Mouse (Mus musculus) lung, embryonic 16.5 days (tissue): Measurements from ENCODE around the gene Aqp7. TPM values are rescaled to one million over a fixed set of nuclear protein-coding genes. Genes with fewer than 3 reads are reported as not detected.
A peak's percentile ranks its signal among the peaks of the same experiment; 100 is the strongest.

Experiments used
- ATAC-seq: fragments of 200-750 bp; cut with Nextera tagmentation; 2 replicates; pipeline ENCODE4 v1.8.0; 2017; ENCODE audit warnings: low read depth, mild to moderate bottlenecking, moderate library complexity
- H3K27ac ChIP-seq: fragments of 300-500 bp; sonication (generic); 2 replicates; pipeline ENCODE4 v1.5.1; 2014; ENCODE audit warnings: mild to moderate bottlenecking, control low read depth, low read length
- H3K27me3 ChIP-seq: fragments of 300-500 bp; sonication (generic); 2 replicates; pipeline ENCODE4 v1.6.1; 2014; ENCODE audit warnings: low read depth, low read length, mixed read lengths; ENCODE audit not compliant: control insufficient read depth, insufficient read depth
- H3K36me3 ChIP-seq: fragments of 300-500 bp; sonication (generic); 2 replicates; pipeline ENCODE4 v1.6.1; 2014; ENCODE audit warnings: low read length; ENCODE audit not compliant: control insufficient read depth, insufficient read depth
- H3K4me1 ChIP-seq: fragments of 300-500 bp; sonication (generic); replicated peaks from 2 replicates; pipeline ENCODE4 v1.6.1; 2014; ENCODE audit warnings: low read length, mixed read lengths; ENCODE audit not compliant: control insufficient read depth, insufficient read depth
- H3K4me2 ChIP-seq: fragments of 300-500 bp; sonication (generic); 2 replicates; pipeline ENCODE4 v1.6.1; 2014; ENCODE audit warnings: low read depth, low read length, control low read depth
- H3K4me3 ChIP-seq: fragments of 300-500 bp; sonication (generic); 2 replicates; pipeline ENCODE4 v1.5.1; 2014; ENCODE audit warnings: mild to moderate bottlenecking, low read length, control low read depth
- H3K9ac ChIP-seq: fragments of 300-500 bp; sonication (generic); 2 replicates; pipeline ENCODE4 v1.6.1; 2014; ENCODE audit warnings: low read length, control low read depth
- H3K9me3 ChIP-seq: fragments of 300-500 bp; sonication (generic); 2 replicates; pipeline ENCODE4 v1.6.1; 2016; ENCODE audit warnings: low read length; ENCODE audit not compliant: control insufficient read depth
- WGBS: fragments of 180-500 bp; shearing (Covaris S2); extraction: QIAGEN DNeasy Blood & Tissue Kit; methylation state at CpG from one replicate; pipeline ENCODE4 v1.1.7; 2014; 5-methylcytosine and 5-hydroxymethylcytosine counted together
- polyA plus RNA-seq: library from polyadenylated mRNA; unstranded; fragments of >200 nt; fragmentation: Nextera tagmentation; extraction: Ambion mirVana; gene quantifications from 2 replicates; pipeline ENCODE4 v1.2.1, GENCODE M21; 2015

The Aqp7 gene
- polyA plus RNA-seq, 1 experiment from 2014 or later = 0.13 TPM

DNA sequence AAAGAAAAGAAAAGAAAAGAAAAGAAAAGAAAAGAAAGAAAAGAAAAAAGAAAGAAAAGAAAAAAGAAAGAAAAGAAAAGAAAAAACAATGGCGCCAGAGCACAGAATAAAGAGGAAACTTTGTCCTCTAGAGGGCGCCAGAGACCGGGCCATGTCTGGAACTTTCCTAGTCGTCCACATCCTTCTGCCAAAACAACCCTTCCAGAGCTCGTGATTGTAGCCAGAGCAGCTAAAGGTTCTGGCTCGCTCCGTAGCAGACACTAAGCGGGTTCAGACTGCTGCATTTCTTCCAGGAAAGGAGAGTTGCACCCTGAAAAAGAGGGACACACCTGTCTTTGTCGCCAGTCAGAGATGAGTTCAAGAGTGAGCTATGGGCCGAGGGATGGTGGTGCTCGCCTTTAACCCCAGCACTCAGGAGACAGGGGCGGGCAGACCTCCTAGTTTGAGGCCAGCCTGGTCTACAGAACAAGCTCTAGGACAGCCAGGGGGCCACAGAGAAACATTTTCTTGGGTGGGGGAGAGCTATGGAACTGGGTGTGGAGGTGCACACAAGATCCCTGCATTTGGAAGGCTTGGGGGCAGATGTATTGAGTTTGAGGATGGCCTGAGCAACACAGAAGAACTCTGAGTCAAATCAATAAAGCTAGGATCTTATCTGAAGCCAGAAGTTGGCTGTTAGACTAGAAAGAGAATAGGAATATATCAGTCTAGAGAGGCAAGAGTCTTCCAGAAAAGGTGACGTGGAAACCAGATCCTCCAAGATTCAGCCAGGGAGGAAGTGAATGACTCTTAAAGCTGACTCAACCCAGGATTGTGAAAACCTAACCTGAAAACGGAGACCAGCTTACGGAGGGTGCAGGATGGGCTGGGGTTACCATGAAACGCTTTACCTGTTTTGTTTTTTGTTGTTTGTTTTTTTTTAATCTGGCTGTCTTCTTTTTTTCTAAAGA is 3.1 kb upstream of the Aqp7 start:
- peak overlapping the region; percentile 51 for H3K4me2 ChIP-seq
- peak; percentile 72 for ATAC-seq
- H3K4me1 ChIP-seq = peaks cover 7% of the 10 kb centered on the region; the same call in 1 of the 2 replicates
- no peaks in the 10 kb centered on the region for H3K27me3 ChIP-seq
- H3K9me3 ChIP-seq = no peaks in the 10 kb centered on the region
- 32% methylated on average over 16 of the region's 16 CpGs for WGBS
- no peak overlapping the region for H3K27ac ChIP-seq
- H3K9ac ChIP-seq = peak overlapping the region; percentile 51
- H3K36me3 ChIP-seq = no peaks in the 10 kb centered on the region
- H3K4me3 ChIP-seq = no peak overlapping the region

GRCm38 (mm10) chr4:41048926-41049325 is 987 bp upstream of the Aqp7 start:
- H3K9me3 ChIP-seq = no peaks in the 10 kb centered on the region
- H3K9ac ChIP-seq = no peak overlapping the region
- H3K4me2 ChIP-seq = no peak overlapping the region
- 60% methylated on average over 2 of the region's 2 CpGs for WGBS
- no peaks in the 10 kb centered on the region for H3K27me3 ChIP-seq
- H3K4me1 ChIP-seq = no peaks in the 10 kb centered on the region
- no peak overlapping the region for H3K4me3 ChIP-seq
- no peak for ATAC-seq
- H3K36me3 ChIP-seq = no peaks in the 10 kb centered on the region
- H3K27ac ChIP-seq = no peak overlapping the region

DNA sequence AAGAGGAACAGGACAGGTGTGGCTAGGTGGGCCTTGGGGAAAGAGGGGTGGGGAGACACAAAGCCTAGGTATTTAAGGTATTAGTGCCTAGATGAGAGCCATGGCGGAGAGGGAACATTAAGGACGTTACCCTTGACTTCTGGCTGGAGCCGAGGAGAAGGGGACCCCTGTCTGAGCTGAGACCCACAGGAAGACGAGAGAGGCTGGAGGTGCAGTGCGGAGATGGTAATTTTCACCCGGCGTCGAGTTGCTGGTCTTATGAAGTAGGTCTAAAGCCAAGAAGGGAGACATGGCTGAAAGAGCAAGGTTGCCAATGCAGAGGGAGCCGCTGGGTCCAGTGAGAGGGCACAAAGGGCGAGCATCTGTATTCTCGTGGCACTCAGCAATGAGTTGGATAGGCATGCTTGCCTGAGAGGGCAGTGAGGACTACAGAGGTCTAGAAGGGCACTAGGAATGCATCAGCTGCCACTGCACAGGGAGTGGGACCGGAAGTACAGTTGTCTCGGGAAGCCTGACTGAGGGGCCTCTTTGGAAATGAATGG is 1.6 kb downstream of the Aqp7 start:
- Histone ChIP-seq H3K4me3 (no peak overlapping the region), H3K27me3 (no peaks in the 10 kb centered on the region), H3K27ac (no peak overlapping the region), H3K9ac (no peak overlapping the region), H3K4me1 (no peaks in the 10 kb centered on the region; the same call in 1 of the 2 replicates), H3K4me2 (no peak overlapping the region), H3K36me3 (no peaks in the 10 kb centered on the region), H3K9me3 (no peaks in the 10 kb centered on the region)
- 64% methylated on average over 13 of the region's 13 CpGs for WGBS
- ATAC-seq = no peak

GRCm38 (mm10) chr4:41045288-41045687 is 2.7 kb downstream of the Aqp7 start:
- Histone ChIP-seq H3K27ac (no peak overlapping the region), H3K4me2 (no peak overlapping the region), H3K9ac (no peak overlapping the region), H3K36me3 (no peaks in the 10 kb centered on the region), H3K9me3 (no peaks in the 10 kb centered on the region), H3K27me3 (no peaks in the 10 kb centered on the region), H3K4me3 (no peak overlapping the region), H3K4me1 (no peaks in the 10 kb centered on the region; the same call in 1 of the 2 replicates)
- ATAC-seq = no peak
- WGBS = 52% methylated on average over 3 of the region's 3 CpGs

- no peaks in the 10 kb centered on the region; the same call in 1 of the 2 replicates for H3K4me1 ChIP-seq
- no peak overlapping the region for H3K4me2 ChIP-seq
- H3K9ac ChIP-seq = no peak overlapping the region
- H3K36me3 ChIP-seq = no peaks in the 10 kb centered on the region
- no peak for ATAC-seq
- H3K4me3 ChIP-seq = no peak overlapping the region
- WGBS = 78% methylated on average over 5 of the region's 5 CpGs
- H3K27me3 ChIP-seq = no peaks in the 10 kb centered on the region
- no peaks in the 10 kb centered on the region for H3K9me3 ChIP-seq
- no peak overlapping the region for H3K27ac ChIP-seq
These were observed 4.0 kb downstream of the Aqp7 start for GRCm38 (mm10) chr4:41043961-41044360.

DNA sequence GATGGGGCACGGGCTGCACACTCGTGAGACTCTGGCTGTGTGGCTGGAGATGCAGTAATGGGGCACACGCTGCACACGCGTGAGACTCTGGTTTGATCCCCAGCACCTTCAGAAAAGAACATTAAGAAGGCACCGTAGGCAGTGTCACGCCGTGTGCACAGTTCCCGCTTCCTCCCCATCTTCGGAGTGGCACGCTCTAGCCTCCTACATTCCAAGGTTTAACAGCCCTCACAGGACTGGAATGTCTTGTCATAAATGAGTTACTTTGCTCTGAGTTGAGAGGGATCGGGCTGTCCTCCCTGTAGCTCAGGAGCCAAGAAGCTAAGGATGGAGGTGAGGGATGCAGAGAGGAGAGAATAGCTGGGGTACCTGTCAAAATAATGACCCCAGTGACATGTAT is 5.1 kb downstream of the Aqp7 start:
- no peaks in the 10 kb centered on the region for H3K27me3 ChIP-seq
- 65% methylated on average over 12 of the region's 12 CpGs for WGBS
- H3K4me1 ChIP-seq = no peaks in the 10 kb centered on the region; the same call in 1 of the 2 replicates
- no peaks in the 10 kb centered on the region for H3K9me3 ChIP-seq
- H3K27ac ChIP-seq = no peak overlapping the region
- H3K9ac ChIP-seq = no peak overlapping the region
- H3K4me3 ChIP-seq = no peak overlapping the region
- ATAC-seq = no peak
- no peak overlapping the region for H3K4me2 ChIP-seq
- no peaks in the 10 kb centered on the region for H3K36me3 ChIP-seq

- ATAC-seq = peak; percentile 88
- Histone ChIP-seq H3K4me2 (no peak overlapping the region), H3K36me3 (no peaks in the 10 kb centered on the region), H3K4me3 (no peak overlapping the region), H3K27me3 (no peaks in the 10 kb centered on the region), H3K9ac (no peak overlapping the region), H3K27ac (no peak overlapping the region), H3K4me1 (no peaks in the 10 kb centered on the region; the same call in 1 of the 2 replicates), H3K9me3 (no peaks in the 10 kb centered on the region)
- WGBS = 48% methylated on average over 7 of the region's 7 CpGs
These were observed 7.0 kb downstream of the Aqp7 start for GRCm38 (mm10) chr4:41040983-41041382.

GRCm38 (mm10) chr4:41037942-41038341 is 10.0 kb downstream of the Aqp7 start:
- Histone ChIP-seq H3K9ac (no peak overlapping the region), H3K4me3 (no peak overlapping the region), H3K4me1 (no peaks in the 10 kb centered on the region; the same call in 1 of the 2 replicates), H3K9me3 (no peaks in the 10 kb centered on the region), H3K36me3 (no peaks in the 10 kb centered on the region), H3K27ac (no peak overlapping the region), H3K27me3 (no peaks in the 10 kb centered on the region), H3K4me2 (no peak overlapping the region)
- WGBS = 42% methylated on average over 3 of the region's 3 CpGs
- no peak for ATAC-seq

DNA sequence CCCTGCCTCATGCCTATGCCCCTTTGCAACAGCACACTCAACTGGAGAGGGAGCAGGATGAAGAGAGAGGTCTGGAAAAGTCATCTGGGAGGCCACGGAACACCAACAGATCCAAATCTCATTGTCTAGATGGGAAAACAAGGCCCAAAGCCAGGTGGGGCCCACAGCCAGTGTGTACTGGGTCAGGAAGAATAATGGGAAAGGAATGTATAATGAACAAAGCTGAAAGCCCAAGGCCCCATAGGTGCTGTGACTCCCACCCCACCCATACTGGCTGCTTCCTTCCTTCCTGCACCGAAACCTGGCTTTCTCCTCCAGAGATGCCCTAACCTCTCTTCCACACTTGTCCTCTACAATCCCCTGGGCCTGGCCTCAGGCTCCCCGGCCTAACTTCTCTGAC is 16.7 kb downstream of the Aqp7 start:
- H3K9ac ChIP-seq = no peak overlapping the region
- H3K27ac ChIP-seq = no peak overlapping the region
- no peaks in the 10 kb centered on the region for H3K4me1 ChIP-seq
- peaks cover 2% of the 10 kb centered on the region for H3K36me3 ChIP-seq
- H3K9me3 ChIP-seq = no peaks in the 10 kb centered on the region
- ATAC-seq = no peak
- H3K4me2 ChIP-seq = no peak overlapping the region
- H3K27me3 ChIP-seq = no peaks in the 10 kb centered on the region
- 71% methylated on average over 3 of the region's 3 CpGs for WGBS
- no peak overlapping the region for H3K4me3 ChIP-seq
